Mouse (Mus musculus): ENCODE data around the gene Ctnnd2.

The Ctnnd2 gene

DNA sequence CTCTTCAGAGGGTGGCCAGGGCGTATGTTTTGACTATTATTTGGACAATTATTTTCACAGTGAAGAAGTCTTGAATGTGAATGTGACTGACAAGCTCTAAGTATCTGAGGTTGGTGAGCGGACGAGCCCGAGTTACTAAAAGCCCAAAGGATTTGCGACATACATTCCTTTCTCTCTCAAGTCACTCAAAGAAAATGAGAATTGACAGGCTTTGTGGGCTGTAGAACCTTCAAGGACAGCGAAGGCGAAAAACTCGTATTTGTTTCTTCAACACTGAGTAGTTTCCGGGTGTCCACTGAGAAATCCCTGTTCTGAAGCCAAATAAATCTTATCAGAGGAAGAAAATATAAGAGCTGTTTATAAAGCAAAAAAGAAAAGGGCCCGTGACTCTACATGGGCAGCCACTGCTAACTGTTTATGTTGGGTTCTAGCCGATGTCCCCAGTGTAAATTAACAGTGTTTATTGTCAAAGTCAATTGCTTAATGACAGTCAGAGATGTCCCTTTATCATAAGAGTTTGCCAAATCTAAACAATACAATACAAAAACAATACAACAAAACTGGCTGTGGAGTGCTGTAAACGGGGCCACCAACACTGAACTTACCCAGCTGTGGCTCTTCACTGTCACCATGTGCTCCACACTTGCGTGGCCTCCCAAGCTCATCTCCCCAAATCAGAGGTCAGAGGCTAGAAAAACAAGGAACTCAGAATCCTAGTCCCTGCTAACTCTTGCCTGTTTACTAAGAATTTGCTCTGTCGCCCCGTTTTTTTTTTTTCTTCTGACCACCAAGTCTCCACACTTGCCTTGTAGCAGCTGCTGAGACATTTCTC lies 818.2 kb downstream of the Ctnnd2 start:
- DNase-seq (ENCODE audit: low spot score in 2 of 2) = no peak

DNA sequence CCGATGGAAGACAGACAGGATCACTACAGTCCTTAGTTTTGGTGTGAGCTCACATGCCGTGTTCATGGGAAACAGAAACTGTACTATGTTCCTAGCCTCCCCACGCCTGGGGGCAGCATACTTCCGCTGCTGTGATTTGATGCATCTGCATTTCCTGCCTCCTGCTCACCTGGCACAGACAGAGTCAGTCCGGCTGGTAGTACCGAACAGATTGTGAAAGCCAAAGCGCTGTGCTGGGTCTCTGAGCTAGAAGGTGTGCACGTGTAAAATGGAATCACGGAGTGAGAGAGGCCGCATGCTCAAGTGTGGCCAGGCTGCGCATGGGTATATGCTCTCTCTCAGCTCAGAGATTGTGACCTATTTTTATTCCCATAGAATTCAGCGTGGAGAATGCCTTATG lies 820.0 kb downstream of the Ctnnd2 start:
- DNase-seq (ENCODE audit: low spot score in 2 of 2) = no peak

DNA sequence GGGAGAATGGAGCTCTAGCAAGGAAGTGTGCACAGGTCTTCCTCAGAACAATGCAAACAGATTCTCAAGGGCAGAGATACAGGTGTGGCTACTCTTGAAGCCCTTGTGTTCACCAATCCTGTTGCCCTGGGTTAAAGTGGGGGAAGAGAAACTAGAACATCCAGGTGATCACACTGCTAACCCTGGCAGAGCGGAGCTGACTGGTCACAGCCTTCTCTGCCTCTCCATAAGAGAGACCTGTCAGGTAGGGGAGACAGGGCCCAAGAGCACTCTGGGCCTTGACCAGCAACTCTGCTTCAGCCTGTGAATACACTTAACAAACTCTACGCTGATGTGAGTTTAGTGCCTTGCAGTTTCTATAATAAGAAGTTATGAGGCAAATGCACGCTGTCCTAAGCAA lies 820.5 kb downstream of the Ctnnd2 start:
- DNase-seq (ENCODE audit: low spot score in 2 of 2) = no peak

DNA sequence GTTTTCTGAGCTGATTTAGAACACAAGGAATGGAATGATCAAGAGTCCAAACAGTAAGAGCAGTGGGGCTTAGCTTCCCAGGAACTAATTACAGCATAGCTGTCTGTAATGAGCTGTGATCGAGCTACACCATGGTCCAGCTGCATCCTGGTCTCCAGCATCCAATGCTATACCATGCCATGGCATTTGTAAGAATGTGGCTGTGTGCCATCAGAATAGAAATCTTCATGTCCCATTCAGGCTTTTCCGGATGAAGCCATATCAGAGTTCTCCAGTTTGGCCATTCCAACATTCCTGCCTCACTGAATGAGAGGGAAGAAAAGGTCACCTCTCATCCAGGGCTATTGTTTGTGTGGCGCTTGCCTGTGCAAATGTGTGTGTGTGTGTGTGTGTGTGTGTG lies 823.0 kb downstream of the Ctnnd2 start:
- no peak for DNase-seq (ENCODE audit: low spot score in 2 of 2)

DNA sequence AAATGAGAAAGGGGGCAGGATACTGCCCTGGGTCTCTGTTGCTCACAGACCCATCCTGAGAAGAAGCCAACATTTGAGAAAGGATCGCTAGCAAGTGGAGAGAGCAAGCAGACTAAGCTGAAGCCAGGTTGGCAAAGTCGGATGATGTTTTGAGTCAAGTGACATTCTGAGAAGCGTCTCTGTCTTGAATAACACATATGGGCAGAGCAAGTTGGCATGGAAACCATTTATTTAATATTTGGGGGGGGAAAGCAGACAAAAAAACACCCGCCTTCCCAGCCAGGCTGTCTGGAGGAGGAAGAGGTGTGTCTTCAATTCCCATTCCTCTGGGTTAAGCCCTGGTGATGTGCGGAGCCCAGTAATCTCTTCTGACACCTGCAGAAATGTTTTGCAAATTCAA lies 832.1 kb downstream of the Ctnnd2 start:
- no peak for DNase-seq (ENCODE audit: low spot score in 2 of 2)

DNA sequence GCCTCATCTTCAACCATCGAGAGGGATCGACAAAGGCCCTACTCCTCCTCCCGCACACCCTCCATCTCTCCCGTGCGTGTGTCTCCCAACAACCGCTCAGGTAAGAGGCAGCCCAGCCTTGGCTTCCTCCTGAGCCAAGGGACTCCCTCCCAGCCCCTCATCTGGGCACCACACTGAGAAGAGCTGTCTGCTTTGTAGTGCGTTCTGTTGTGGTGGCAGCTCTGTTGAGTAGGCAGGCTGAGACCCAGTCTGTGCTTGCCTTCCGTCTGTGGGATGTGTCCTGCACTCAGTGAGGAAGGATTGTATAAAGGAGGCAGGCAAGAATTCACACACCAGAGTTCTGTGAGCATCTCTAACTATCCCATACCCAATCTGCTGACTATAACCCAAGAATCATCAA lies 832.6 kb downstream of the Ctnnd2 start:
- no peak for DNase-seq (ENCODE audit: low spot score in 2 of 2)

DNA sequence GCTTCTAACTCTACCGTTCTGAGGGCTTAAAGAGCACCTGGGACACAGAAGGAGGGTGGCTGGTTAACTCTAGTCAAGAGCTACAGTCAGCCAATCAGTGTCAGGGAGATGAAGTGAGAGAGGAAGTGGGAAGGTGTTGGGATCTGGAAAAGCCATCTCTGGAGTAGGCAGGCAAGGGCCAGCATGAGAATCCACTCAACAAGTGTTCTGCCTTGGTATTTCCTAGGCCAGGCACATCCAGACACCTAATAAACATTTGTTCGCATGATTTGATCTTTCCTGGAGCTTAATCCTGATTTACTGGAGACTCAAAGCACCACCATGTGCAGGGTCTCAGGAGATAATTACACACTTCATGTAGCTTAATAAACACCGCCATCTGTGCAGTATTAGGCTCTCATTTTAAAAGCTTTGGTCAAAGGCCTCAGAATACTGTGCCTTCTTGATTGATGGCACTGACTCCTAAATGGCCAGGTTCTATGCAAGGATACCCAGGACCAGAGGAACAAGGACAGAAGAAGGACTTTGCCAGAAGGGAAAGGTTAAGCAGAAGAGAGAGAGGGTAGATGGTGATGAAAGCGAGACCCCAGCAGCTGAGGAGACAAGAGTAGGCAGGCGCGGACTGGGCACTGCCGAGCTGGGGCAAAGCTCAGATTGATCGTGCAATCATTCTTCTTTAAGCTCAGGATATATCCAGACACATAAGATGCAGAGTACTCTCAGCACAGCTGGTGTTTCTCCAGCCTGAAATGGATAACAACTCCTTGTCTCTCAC lies 833.8 kb downstream of the Ctnnd2 start:
- DNase-seq (ENCODE audit: low spot score in 2 of 2) = no peak

DNA sequence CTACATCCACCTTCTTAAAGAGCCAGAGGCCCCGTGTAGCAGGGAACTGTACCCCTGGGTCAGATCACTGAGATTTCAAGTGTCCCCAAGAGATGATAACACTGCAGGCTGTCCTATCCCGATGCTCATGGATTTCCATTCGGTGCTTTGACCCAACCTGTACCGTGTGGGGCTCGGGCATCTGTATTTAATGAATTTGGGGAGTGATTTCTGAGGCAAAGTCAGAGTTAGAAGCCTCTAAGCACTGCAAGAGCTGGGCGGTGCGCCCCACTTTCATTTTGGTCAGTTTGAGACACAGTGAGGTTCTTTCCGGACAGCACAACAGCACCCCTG lies 834.4 kb downstream of the Ctnnd2 start:
- no peak for DNase-seq (ENCODE audit: low spot score in 2 of 2)

DNA sequence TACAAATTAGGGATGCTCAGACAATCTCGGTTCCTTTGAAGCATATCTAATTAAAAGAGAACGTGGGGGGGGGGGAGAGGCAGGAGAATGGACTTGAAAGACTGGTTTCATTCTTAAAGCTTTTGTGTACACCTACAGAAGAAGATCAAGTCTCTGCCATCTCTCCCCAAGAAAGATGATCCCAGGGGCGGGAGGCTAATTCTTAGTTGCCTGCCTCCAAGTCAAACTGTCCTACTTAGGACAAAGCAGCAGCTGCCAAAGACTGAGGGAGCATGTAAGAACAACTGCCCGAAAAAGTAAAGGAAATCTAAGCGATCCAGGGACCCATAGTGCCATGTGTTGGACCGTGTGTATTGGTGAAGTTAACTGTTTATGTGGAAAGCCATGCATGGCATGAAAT lies 836.2 kb downstream of the Ctnnd2 start:
- DNase-seq (ENCODE audit: low spot score in 2 of 2) = no peak

DNA sequence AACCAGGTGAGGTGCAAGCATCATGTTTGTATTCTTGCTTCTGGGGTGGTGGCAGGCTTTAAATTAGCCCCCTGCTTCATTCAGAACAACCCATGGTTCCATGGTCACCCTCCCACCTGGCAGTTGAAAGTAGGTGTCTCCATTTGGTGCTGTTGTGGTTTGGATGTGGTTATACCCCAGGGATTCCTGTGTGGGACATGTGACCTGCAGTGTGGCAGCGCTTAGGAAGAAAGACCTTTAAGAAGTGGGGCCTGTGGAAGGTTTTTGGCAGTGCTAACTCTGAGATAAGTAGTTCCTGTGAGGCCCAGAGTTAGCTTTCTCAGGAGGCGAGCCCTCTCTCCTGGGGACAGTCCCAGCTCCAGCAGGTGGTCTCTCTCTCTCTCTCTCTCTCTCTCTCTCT lies 848.4 kb downstream of the Ctnnd2 start:
- DNase-seq (ENCODE audit: low spot score in 2 of 2) = no peak

DNA sequence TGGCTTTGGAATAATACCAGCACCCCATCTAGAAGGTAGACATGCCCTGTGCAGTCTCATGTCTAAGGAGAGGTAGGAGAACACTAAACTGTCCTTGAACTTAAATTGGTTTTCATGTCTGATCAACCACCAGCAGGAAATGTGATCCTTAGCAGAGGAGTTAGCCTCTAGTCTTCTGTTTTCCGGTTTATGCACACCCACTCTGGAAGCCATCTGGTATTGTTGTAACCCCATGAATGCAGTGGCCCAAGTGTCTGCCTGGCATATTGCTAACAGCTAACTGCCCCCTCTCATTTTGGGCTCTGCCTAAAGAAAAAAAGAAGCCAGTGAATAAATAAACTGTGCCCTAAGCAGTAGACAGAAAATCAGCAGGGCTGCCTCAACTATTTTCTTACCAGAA lies 849.6 kb downstream of the Ctnnd2 start:
- DNase-seq (ENCODE audit: low spot score in 2 of 2) = no peak

DNA sequence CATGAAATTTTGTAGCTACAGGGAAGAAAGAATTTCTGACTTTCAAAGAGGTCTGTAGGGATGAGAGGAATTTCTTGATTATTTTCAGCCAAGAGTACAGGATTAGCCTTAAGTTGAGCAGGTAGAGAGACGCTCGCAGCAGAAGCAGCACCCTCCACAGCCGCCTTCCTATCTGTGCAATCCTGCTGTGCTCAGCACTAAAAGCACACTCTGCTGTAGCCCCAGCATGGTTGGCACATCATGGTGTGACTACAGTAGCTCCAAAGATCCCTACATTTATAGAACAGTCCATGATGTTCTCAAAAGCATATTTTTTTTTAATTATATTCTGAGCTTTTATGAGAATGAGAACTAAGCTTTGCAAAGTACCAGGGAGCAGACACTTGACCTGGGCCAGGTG lies 850.1 kb downstream of the Ctnnd2 start:
- no peak for DNase-seq (ENCODE audit: low spot score in 2 of 2)

DNA sequence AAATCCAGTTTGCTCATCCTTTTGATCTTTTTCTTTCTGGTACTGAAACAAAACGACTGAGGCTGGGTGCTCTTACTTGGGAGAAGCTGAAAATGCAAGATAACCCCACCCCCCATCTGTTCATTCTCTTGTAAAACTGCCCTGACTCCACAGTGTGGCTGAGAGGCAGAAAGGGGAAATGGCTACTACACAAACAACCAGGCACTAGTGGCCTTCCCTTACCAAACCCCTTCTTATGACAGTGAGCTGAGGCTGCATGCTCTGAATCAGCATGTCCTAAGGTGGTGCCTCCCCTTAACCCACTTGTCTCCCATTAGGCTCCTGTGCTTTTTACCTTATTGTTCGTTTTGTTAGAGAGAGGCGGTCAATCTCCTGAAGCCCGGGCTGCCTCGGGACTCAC lies 851.4 kb downstream of the Ctnnd2 start:
- no peak for DNase-seq (ENCODE audit: low spot score in 2 of 2)

DNA sequence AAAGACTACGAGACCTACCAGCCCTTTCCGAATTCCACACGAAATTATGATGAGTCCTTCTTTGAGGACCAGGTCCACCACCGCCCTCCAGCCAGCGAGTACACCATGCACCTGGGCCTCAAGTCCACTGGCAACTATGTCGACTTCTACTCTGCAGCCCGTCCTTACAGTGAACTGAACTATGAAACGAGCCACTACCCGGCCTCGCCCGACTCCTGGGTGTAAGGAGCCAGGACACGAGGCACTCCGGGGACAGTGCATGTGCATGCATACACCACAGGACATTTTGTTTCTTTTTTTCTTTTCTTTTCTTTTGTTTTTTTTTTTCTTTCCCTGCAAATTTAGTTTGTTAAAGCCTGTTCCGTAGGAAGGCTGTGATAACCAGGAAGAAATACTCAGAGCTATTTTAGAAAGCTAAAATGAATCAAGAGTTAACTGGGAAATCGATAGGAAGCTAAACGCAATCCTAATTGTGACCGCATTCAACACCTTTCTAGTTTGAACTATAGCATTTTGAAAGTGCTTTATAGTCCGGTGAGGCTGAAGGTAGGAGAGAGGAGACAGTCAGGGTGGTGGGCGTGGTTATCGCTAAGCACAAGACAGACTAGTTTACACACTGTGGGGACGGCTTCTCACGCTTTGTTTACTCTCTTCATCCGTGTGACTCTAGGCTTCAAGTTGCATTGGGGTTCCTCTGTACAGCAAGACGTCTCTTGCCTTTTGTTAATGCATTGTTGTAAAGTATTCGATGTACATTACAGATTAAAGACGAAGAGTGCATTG lies 855.2 kb downstream of the Ctnnd2 start:
- DNase-seq (ENCODE audit: low spot score in 2 of 2) = no peak

DNA sequence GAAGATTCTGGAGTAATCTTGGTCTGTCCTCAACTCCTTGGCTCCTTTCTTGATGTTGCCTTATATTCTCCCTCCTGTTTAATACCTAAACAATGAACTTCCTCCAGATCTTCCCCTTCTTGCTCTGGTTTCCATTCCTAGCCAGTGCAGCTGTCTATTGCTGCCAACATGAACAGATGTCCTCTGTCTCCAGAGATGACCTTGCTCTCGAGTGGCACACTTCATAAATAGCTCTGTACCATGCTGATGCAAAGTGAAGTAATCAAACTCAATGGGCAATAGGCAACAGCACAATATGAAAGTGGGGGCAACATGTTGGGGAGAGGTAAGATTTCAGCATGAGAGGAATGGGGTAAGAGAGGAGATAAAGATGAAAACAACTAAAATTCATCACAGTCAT lies 872.6 kb downstream of the Ctnnd2 start:
- DNase-seq (ENCODE audit: low spot score in 2 of 2) = no peak

DNA sequence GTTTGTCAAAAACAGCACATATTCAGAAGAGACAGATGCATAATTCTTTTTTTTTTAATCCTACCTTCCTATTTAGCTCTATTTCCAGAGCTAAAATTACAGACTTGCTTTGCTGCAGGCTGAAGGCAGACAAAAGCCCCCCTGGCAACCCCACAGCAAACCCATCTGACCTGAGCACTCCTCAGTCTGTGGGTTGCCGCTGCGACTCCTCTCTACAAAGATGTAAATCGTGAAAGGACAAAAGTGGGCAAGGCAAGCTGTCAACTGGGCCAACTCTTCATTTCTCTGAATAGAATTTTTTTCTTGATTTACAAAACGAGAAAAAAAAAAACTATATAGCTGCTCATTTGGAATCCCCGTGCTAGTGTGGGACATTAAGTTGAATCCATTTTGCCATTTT lies 879.1 kb downstream of the Ctnnd2 start:
- DNase-seq (ENCODE audit: low spot score in 2 of 2) = no peak

DNA sequence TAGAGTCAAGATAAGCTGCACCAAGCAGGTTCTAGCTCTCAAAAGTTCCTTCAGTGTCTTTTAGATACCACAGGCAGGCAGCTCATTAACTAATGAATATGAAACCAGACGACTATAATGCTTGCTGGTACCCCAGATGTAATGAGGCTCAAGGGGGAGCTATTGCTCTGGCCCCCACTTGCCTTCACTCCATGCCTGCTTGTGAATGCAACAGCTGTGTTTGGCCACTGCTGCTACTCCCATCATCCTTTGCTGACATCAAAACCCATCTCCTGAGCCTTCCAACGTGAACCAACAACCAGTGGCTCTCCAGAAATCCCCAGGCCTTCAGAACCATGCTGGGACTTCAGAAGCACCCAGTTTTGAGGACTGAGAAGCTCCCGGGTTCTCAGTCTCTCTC lies 883.8 kb downstream of the Ctnnd2 start:
- no peak for DNase-seq (ENCODE audit: low spot score in 2 of 2)

DNA sequence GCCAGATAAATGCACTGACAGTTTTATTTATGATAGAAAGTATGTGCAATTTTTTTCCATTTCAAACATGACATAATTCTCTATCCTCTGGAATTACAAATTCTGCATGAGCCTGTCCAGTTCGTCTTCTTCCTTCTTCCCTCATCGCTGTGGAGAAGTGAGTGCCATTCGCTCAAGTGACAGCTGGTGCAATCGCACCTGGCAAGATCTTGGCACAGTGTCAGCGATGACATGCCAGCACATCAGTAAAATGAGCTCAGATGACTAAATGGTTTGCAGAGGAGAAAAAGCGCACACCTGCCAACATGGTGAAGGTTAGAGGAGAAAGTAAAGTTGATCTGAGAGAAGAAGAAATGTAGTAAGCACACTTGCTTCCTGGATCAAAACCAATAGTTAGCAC lies 885.9 kb downstream of the Ctnnd2 start:
- DNase-seq (ENCODE audit: low spot score in 2 of 2) = no peak

DNA sequence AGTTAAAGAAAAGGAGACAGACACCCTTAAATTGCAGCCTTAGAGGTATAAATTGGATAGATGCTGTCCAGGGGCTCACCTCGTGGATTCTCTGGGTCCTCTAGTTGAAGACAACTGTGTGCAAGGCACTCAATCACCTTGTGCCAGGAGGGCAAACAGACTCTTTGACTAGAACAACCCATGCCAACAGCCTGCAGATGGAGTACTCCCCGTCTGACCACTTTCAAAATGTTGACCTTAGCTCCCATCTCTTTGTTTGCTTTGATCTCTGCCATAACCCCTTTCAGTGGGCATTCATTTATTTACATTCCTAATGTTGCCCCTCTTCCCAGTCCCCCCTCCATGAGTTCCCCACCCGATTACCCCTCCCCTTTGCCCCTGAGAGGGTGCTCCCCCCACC lies 891.3 kb downstream of the Ctnnd2 start:
- DNase-seq (ENCODE audit: low spot score in 2 of 2) = no peak

DNA sequence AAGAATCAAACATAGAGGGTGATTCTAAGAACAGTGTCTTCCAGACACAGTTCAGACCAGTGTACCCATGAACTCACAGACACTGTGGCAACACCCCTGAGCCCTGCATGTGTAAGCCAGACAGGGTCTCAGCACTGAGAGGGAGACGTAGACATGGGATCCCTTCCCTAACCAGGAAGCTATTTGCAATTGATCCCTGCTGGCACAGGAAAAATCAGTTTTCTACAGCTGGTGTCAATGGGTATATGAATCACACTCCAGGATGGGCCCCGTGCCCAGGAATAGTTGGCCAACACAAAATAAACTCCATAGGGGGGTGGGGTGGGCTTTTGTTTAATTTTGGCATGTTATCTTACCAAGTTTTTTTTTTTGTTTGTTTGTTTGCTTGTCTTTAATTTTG lies 895.7 kb downstream of the Ctnnd2 start:
- DNase-seq (ENCODE audit: low spot score in 2 of 2) = no peak

DNA sequence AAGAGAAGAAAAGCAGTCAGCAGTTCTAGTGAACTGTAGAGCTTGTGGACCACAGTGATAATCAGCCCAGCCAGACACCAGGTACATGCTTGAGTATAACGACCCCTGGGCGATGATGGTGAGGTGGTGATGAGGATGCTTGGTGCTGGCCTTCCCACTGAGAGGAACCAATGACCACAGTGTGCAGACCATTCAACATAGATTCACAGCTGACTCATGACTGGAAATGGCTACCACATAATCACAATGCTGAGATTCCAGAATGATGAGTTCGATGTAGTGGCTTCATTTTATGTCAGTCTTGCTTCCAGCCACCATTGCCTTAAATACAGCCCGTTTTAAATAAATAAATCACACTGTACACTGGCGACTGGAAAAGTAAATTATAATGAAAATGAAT lies 897.9 kb downstream of the Ctnnd2 start:
- DNase-seq (ENCODE audit: low spot score in 2 of 2) = no peak

Measured in natural killer cell, adult 2 months (primary cell).